Mouse (Mus musculus) E14TG2a.4 (cell line): ENCODE measurements around the gene Kdm5a.

Source experiments
- CTCF ChIP-seq: conservative IDR thresholded peaks from 2 replicates; pipeline ENCODE4 v1.5.1; 2014; ENCODE audit warnings: low read length
- NANOG ChIP-seq: IDR thresholded peaks from 2 replicates; pipeline ENCODE4 v1.6.1; 2014; ENCODE audit warnings: borderline replicate concordance, low read length, mixed read lengths

DNA sequence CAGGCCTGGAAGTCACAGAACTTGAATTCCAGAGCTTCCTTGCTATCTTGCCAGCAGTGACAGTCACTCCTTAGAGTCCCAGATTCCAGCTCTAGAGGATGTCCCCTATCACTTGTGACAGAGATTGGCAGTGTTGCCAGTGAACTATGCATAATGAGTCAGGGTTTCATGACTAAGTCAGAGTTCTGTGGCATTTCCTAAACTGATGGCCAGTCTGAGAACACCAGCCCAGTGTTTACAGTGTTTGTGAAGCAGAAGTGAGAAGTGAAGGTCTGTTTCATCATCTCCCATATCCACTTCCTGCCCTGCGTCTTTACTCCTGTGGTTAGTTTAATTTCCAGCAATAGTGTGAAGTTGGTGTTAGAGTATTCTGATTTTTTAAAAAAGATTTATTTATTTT is 106.7 kb downstream of the Kdm5a start:
- TF ChIP-seq CTCF (no peak), NANOG (no peak)
